Mouse (Mus musculus) testis, adult 2 months (tissue): ENCODE measurements around the gene Ugt1a10. TPM values are rescaled to one million over a fixed set of nuclear protein-coding genes. Genes with fewer than 3 reads are reported as not detected.
A peak's percentile ranks its signal among the peaks of the same experiment; 100 is the strongest.
"Not testable (repeated sequence)": the region's sequence is repeated elsewhere in the genome, so short reads cannot be mapped to it uniquely, and the experiment has no call there.

ENCODE experiments used
- H3K27ac ChIP-seq: fragments of 200-500 bp; 2 replicates; pipeline ENCODE4 v1.5.1; 2012; ENCODE audit warnings: low read depth, low read length; ENCODE audit not compliant: control insufficient read depth, insufficient read depth
- H3K27me3 ChIP-seq: fragments of 200-500 bp; 2 replicates; pipeline ENCODE4 v1.6.1; 2012; ENCODE audit warnings: mild to moderate bottlenecking, low read length, moderate library complexity; ENCODE audit not compliant: control insufficient read depth, insufficient read depth
- H3K36me3 ChIP-seq: fragments of 200-500 bp; 2 replicates; pipeline ENCODE4 v1.6.1; 2012; ENCODE audit warnings: mild to moderate bottlenecking, low read length; ENCODE audit not compliant: control insufficient read depth, insufficient read depth
- H3K4me1 ChIP-seq: fragments of 200-500 bp; 2 replicates; pipeline ENCODE4 v1.6.1; 2012; ENCODE audit warnings: low read length; ENCODE audit not compliant: control insufficient read depth, insufficient read depth
- H3K4me3 ChIP-seq: fragments of 200-500 bp; 2 replicates; pipeline ENCODE4 v1.5.1; 2012; ENCODE audit warnings: low read depth, mild to moderate bottlenecking, low read length, moderate library complexity, mixed read lengths; ENCODE audit not compliant: control insufficient read depth
- CTCF ChIP-seq: fragments of 200-500 bp; IDR thresholded peaks from 2 replicates; pipeline ENCODE4 v1.5.1; 2012; ENCODE audit warnings: low read depth, mild to moderate bottlenecking, inconsistent platforms, low read length, moderate library complexity; ENCODE audit not compliant: control insufficient read depth, insufficient read depth, insufficient replicate concordance
- POLR2A ChIP-seq: fragments of 200-500 bp; IDR thresholded peaks from 2 replicates; pipeline ENCODE4 v1.6.1; 2012; ENCODE audit warnings: low read depth, mild to moderate bottlenecking, inconsistent platforms, low read length, moderate library complexity; ENCODE audit not compliant: control insufficient read depth
- polyA plus RNA-seq: library from polyadenylated mRNA; depleted of rRNA; stranded (reverse); fragments of >200 nt; gene quantifications from 2 replicates; pipeline ENCODE4 v1.2.3, GENCODE M21; 2012

Ugt1a10 gene
- polyA plus RNA-seq, 1 experiment = not detected

GRCm38 (mm10) chr1:88143966-88144675 lies 88.9 kb downstream of the Ugt1a10 start:
- not testable (repeated sequence) for H3K36me3 ChIP-seq, H3K4me1 ChIP-seq, H3K27ac ChIP-seq, H3K4me3 ChIP-seq, H3K27me3 ChIP-seq
- TF ChIP-seq CTCF = peak; percentile 62; the same call in 1 of the 2 replicates

GRCm38 (mm10) chr1:88145278-88145677 lies 90.1 kb downstream of the Ugt1a10 start:
- not testable (repeated sequence) for H3K27me3 ChIP-seq, H3K27ac ChIP-seq, H3K36me3 ChIP-seq, H3K4me1 ChIP-seq, H3K4me3 ChIP-seq

GRCm38 (mm10) chr1:88150133-88150532 lies 94.9 kb downstream of the Ugt1a10 start:
- H3K4me1 ChIP-seq, H3K27me3 ChIP-seq, H3K4me3 ChIP-seq, H3K36me3 ChIP-seq, H3K27ac ChIP-seq: not testable (repeated sequence)

- no peaks in the 10 kb centered on the region for H3K4me1 ChIP-seq
- H3K4me3 ChIP-seq = no peak overlapping the region
- H3K36me3 ChIP-seq = no peaks in the 10 kb centered on the region
- H3K27ac ChIP-seq = no peak overlapping the region
- TF ChIP-seq POLR2A = no peak
- TF ChIP-seq CTCF = no peak
- H3K27me3 ChIP-seq = no peaks in the 10 kb centered on the region
These were observed 103.2 kb downstream of the Ugt1a10 start for GRCm38 (mm10) chr1:88158430-88158829.

GRCm38 (mm10) chr1:88165711-88166110 lies 110.5 kb downstream of the Ugt1a10 start, which contains the start of gene Ugt1a5:
Gene Ugt1a5, plus strand, starts transcription at chr1:88166012.
- TF ChIP-seq POLR2A (no peak), CTCF (no peak)
- H3K27me3 ChIP-seq = no peaks in the 10 kb centered on the region
- H3K36me3 ChIP-seq = no peaks in the 10 kb centered on the region
- no peak within 1 kb of the TSS for H3K4me3 ChIP-seq
- H3K4me1 ChIP-seq = no peaks in the 10 kb centered on the region
- no peak within 1 kb of the TSS for H3K27ac ChIP-seq

GRCm38 (mm10) chr1:88172190-88172589 lies 117.0 kb downstream of the Ugt1a10 start:
- not testable (repeated sequence) for H3K27ac ChIP-seq, H3K27me3 ChIP-seq, H3K4me1 ChIP-seq, H3K36me3 ChIP-seq, H3K4me3 ChIP-seq

GRCm38 (mm10) chr1:88179657-88180056 lies 124.5 kb downstream of the Ugt1a10 start:
- Histone ChIP-seq H3K27me3 (no peaks in the 10 kb centered on the region), H3K36me3 (no peaks in the 10 kb centered on the region), H3K27ac (no peak overlapping the region), H3K4me1 (no peaks in the 10 kb centered on the region), H3K4me3 (no peak overlapping the region)
- TF ChIP-seq CTCF (no peak), POLR2A (no peak)

- TF ChIP-seq CTCF (no peak), POLR2A (no peak)
These were observed 131.2 kb downstream of the Ugt1a10 start for GRCm38 (mm10) chr1:88186325-88186935.

More at GRCm38 (mm10) chr1:88186325-88186935, 131.2 kb downstream of the Ugt1a10 start:
- Histone ChIP-seq H3K27me3 (no peaks in the 10 kb centered on the region), H3K27ac (no peak overlapping the region), H3K36me3 (no peaks in the 10 kb centered on the region), H3K4me1 (no peaks in the 10 kb centered on the region), H3K4me3 (no peak overlapping the region)
